Mouse (Mus musculus): ENCODE measurements around the gene Akr1b8.

Akr1b8 gene

DNA sequence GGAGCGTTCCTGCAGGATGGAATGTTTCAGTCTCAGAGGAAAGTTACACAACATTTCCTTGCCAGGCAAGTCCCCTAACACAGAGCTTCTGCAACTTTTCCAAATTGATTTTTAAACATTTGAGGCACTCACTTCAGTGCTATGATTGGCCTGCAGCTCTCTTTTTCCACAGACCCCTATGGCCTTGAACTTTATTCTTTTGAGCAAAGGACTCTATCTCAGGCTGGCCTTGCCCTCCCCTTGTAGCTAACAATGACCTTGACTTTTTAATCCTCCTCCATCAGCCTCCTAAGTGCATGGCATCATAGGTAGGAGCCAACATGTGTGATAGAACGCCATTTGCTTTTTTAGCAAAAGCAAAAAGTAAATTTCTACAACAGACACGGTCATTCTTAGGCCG is 52.8 kb downstream of the Akr1b8 start:
- no peak for DNase-seq

DNA sequence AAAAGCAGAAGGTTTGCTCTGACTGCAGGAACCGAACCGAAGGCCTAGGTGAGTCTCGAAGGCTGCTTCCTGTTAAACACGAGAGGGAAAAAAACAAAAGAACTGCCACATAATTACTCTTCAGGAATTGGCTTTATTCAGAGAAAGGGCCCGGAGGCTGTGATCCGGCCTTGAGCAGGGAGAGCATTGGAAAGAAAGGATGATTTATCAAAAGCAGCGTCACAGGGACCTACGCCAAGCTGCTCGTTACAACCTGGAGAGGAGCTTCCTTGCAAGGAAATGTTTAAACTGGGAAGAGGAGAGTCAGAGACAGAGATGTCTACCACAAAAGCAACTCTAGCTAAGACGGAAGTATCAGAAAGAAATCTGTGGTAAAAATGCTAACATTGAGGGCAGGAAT is 53.5 kb downstream of the Akr1b8 start:
- no peak for DNase-seq

DNA sequence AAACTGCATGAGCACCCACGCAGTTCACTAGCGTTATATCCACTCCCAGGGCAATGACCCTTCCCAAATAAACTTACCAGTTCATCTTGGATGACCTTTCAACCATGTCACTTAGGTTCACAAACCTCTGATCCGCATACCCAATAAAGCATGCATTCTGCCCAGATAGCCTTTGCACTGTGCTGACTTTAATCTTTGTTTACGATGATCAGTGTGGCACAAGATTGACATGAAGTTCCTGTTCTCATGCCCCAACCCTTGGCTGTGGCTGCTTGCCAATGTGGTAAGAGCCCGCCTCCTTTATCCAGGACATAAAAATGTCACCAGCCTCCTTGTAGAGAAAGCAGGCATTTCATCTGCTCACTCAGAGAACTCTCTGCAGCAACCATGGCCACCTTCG is 58.1 kb downstream of the Akr1b8 start, which contains the start of gene Akr1b7:
Gene Akr1b7 (plus strand): TSS at position 312 of the 400 bp plus-strand sequence.
- DNase-seq = peak; percentile 28

DNA sequence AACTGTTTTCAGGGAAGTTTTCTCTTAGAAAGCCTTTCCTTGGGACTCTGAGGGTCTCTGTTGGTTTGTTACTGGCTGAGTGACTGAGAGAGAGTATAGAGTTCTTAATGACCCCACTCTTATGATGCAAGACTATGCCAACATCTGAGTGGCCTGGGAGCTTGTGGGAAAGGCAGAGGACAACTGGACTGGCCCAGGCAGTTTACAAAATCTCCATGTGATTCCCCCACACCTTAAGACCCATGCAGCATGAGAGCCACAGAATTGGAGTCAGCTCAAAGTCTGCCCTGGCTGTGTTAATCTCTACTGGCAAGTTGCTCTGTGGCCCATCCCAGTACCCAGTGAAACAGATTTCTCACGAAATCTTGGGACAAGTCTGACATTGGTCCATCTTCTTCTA is 58.8 kb downstream of the Akr1b8 start:
- no peak for DNase-seq

DNA sequence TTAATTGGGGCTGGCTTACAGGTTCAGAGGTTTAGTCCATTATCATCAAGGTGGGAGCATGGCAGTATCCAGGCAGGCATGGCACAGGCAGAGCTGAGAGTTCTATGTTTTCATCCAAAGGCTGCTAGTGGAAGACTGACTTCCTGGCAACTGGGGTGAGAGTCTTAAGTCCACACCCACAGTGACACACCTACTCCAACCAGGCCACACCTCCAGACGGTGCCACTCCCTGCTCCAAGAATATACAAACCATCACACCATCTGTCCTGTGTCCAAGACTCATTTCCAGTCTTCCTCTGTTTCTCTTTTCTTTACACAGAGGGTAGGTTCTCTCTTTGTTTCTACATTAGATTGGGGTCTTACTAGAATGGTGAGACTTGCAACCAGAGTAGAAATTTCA is 59.5 kb downstream of the Akr1b8 start:
- peak; percentile 19 for DNase-seq

DNA sequence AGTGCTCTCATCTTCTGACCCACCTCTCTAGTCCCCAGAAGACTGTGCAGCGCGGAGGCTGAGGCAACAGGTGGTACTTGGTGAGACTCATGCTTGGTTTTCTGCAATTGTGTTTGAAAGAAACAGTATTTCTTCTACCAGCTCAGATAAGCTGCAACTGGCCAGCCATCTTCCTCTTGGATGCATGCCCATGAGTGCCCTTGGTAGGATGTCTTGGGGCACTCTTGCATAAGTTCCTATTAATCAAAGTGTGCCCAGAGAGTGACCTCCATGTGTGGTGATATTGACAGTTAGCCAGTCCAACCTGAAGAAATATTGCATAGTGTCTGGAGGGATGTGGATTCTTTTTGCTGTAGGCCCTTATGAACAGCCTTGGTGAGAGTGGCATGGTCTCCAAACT is 62.6 kb downstream of the Akr1b8 start:
- peak; percentile 3 for DNase-seq
